Comparison of ENCODE assay signal across 1 mouse cellular context in the genomic region with DNA sequence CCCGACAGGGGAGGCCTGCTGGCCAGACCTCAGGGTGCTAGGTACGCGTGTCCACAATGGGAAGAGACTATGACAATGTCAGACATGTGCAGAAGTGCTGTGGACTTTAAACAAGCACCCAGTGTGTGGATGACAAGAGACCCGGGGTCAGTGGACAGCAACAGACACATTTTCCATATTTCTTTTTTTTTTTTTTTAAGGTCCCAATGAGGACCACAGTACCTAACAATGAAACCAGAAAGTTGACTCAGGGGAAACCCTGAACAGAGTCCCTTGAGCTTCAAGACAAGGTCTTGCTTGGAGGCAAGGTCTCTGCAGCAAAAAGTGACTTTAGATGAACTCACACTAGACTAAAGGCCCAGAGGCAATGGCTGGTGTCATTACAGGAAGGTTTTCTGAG.
A peak's percentile ranks its signal among the peaks of the same experiment; 100 is the strongest.
TF ChIP-seq lines count a peak whose summit lies in the region.

No protein-coding gene starts in this region.

TF ChIP-seq in CH12.LX, 34 proteins besides CTCF, POLR2A, EP300 and RAD21 (continued from another document):
- TF ChIP-seq MXI1 (IDR thresholded peaks at IDR 0.05; ENCODE audit: low read depth, low read length) = peak; percentile 10; the same call in 1 of the 2 replicates
- no peak for TF ChIP-seq SIN3A (IDR thresholded peaks at IDR 0.05; ENCODE audit: low read length)
- no peak for TF ChIP-seq MAZ (IDR thresholded peaks at IDR 0.05; ENCODE audit: low read depth, low read length)
- no peak for TF ChIP-seq E2F4 (IDR thresholded peaks at IDR 0.05; ENCODE audit: insufficient replicate concordance, low read depth, low read length)
- no peak for TF ChIP-seq MAX (IDR thresholded peaks at IDR 0.05; ENCODE audit: low read length)
- TF ChIP-seq KAT2A (IDR thresholded peaks at IDR 0.05; ENCODE audit: insufficient replicate concordance, low read length) = no peak
- no peak; the same call in 1 of the 2 replicates for TF ChIP-seq MEF2A (IDR thresholded peaks at IDR 0.05; ENCODE audit: borderline replicate concordance, low read depth, low read length)
TF ChIP-seq in CH12.LX: peak in this region for 4.
